Mouse (Mus musculus) gastrocnemius, adult 8-10 months (tissue): ENCODE measurements around the gene Gm20388. TPM values are rescaled to one million over a fixed set of nuclear protein-coding genes. Genes with fewer than 3 reads are reported as not detected.
"Not testable (repeated sequence)": the region's sequence is repeated elsewhere in the genome, so short reads cannot be mapped to it uniquely, and the experiment has no call there.

ENCODE experiments used
- DNase-seq, 2 experiments: peaks; one replicate each; pipeline ENCODE4 v3.0.0; 2022; ENCODE audit warnings: low spot score in 2 of 2
- total RNA-seq, 4 experiments: library from RNA; stranded (reverse); gene quantifications; 2 replicates each; pipeline ENCODE4 v1.2.4; 2022

The Gm20388 gene
- total RNA-seq, 4 experiments from 2014 or later = 4.4 to 20.0 (median 7.9) TPM; not detected in 1

DNA sequence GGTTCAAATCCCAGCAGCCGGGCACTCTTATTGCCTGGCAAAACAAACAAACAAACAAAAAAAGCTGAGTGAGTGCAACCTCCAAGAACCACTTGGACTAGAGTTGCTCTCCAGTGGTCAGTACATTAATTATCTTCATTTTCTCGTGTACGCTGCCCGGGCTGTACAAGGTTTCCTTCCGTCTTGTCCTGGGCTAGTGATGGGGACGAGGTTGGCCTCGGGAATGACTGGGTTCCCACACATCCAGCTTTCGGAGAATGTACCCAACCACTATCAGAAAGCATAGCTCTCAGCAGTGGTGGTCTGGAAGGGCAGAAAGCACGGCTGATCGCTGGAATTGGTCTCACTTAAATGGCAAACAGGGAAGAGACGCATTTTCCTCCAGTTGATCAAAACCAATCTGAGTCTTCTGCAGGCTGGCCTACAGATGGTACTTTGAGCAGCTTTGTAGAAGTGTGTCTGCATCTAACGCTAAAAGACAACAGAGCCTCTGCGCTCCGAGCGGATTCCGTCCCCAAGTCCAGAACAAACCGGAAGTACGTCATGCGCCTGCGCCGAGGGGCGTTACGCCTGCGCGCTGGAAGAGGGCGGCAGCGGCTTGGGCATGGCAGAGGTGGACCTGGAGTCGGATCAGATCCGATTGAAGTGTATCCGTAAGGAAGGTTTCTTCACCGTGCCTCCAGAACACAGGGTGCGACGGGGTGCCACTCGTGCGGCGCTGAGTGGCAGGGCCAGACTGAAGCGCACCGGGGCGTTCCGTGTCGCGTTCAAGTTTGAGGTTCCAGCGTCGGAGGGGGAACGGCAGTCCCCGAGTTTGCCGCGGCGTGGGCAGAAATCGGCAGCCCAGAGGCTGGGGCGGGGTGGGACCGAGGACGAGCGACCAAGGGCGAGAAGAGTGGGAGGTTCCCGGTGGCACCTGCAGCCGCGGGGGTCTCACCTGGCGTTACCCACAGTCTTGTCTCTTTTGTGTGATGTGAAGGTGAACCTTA, 3313.9 kb downstream of the Gm20388 start, which contains the start of gene Cdk10:
Gene Cdk10 (plus strand): TSS at position 565 of the 989 bp plus-strand sequence.
- DNase-seq = peak; percentile 77 to 83

DNA sequence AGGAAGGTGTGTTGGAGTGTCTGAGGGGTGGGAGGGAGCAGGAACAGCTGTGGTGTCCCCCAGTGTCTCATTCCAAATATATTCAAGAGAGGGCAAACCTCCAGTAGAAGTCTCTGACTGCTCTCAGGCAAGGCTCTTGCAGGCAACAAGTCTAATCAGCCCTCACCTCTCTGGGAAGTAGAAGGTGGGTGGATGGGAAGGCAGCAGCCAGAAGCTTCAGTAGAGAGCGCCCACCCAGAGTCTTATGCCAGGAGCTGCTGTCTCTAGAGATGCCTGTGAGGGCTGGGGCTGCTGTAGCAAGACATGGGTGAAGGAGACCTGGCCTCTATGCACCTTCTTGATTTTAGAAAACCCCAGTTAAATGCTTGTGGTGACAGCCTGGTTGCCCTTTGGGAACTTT, 3317.8 kb downstream of the Gm20388 start:
- no peak for DNase-seq

DNA sequence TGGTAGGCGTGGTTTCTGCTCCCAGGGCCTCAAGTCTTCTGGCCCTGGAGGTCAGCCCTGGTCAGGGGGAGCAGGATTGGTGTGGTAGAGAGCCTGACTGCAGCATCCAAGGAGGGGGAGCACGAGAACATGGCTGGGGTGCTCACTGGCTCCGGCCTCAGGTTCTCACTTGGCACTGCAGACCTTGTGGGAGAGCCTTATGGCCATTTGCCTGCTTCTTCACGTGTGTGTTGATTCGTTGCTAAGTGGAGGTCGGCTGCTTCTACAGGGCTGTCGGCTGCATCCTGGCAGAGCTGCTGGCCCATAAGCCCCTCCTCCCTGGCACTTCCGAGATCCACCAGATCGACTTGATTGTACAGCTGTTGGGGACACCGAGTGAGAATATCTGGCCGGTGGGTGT, 3319.7 kb downstream of the Gm20388 start:
- not testable (repeated sequence) for DNase-seq

DNA sequence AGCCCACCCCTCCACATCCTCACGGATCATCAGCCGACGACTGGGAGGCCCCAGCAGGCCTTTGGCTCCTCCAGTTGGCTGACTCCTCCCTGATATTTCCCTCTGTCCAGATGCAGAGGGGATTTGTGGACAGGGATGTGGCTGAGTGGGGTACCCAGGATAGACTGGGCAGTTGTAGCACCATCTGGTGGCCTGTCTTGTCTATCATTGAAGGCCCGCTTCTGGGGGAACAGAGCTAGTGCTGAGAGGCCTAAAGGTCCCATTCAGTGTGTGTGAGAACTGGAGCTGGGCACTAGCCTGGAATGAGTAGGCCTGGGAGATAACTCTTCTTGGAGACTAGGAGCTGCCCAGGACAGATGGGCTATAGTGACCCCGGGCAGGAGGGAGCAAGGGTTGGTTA, 3321.1 kb downstream of the Gm20388 start:
- no peak for DNase-seq

DNA sequence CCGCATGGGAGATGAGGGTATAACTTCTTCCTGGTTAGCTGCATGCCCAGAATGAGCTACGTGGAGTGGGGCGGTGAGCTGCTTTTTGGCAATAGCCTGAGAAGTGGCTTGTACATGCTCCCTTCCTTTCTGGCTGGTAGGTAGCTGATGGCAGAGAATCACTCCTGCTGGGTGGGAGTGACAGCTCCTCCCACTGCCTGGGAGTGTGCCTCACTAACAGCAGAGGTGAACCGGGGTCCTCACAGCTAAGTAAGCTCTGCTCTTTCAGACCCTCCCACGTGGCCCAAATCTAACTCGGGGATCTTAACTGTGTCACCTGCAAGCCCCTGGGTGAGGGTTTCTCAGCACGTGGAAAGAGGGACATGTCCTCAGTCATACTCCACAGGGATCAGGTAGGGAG, 3321.9 kb downstream of the Gm20388 start:
- DNase-seq = no peak

DNA sequence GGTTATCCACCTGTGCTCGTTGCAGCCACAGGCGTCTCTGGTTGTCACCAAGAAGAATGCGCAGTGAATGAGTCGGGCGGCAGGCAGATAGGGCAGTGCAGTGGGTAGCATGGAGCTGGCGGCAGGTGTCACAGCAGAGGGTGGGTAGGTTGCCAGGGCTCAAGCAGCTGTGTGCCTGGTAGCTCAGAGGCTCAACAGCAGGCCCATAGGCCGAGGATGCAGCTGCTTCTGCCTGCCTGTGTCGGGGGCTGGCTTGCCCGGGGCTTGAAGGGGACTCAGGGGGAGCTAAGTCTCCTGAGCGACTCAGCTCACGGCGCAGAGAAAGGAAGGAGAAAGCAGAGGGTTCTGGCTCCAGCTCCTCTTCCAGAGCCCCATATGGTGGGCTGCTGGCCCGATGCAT, 3322.7 kb downstream of the Gm20388 start:
- DNase-seq = no peak

DNA sequence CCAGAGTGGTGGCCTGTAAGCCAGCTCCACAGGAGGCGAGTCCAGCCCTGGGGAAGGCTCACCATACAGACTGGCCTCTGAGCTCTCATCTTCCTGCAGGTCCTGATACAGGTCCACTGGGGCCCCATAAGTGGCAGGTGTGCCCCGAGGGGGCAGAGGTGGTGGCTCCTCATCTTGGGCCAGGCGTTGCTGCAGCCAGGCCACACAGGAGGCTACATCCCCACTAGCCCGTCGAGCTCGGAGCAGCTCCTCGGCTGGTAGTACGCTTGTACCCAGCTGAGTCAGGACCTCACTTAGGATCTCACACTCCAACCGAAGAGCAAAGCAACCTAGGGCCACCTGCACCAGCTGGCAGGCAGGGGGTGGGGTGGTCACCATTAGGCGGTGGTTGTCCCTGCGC, 3323.1 kb downstream of the Gm20388 start:
- no peak for DNase-seq

DNA sequence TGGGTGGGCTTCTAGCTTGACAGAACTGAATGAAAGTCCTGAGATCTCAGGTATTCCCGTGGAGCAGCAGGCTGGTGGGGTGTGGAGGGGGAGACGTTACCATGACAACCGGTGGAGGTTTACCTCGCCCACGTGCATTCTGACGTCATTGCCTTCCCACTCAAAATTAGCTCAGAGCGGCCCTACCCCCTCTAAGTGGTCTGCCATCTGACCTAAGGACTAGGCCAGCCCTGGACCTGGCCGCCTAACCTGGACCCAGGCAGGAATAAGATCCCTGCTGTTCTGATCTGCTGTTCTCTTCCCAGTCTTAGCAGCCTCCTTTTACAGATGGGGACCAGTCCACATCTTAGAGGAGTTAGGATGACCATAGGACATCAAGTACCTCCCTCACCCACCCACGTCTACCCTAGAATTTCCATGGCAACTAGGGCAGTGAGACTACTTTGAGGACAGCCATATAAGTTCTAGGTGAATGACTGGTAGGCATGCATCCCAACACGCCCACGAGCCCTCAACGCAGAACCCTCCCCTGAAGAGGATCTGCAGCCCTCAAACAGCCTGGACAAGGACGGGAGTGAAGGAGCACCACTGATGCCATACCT, 3324.4 kb downstream of the Gm20388 start:
- no peak for DNase-seq

DNA sequence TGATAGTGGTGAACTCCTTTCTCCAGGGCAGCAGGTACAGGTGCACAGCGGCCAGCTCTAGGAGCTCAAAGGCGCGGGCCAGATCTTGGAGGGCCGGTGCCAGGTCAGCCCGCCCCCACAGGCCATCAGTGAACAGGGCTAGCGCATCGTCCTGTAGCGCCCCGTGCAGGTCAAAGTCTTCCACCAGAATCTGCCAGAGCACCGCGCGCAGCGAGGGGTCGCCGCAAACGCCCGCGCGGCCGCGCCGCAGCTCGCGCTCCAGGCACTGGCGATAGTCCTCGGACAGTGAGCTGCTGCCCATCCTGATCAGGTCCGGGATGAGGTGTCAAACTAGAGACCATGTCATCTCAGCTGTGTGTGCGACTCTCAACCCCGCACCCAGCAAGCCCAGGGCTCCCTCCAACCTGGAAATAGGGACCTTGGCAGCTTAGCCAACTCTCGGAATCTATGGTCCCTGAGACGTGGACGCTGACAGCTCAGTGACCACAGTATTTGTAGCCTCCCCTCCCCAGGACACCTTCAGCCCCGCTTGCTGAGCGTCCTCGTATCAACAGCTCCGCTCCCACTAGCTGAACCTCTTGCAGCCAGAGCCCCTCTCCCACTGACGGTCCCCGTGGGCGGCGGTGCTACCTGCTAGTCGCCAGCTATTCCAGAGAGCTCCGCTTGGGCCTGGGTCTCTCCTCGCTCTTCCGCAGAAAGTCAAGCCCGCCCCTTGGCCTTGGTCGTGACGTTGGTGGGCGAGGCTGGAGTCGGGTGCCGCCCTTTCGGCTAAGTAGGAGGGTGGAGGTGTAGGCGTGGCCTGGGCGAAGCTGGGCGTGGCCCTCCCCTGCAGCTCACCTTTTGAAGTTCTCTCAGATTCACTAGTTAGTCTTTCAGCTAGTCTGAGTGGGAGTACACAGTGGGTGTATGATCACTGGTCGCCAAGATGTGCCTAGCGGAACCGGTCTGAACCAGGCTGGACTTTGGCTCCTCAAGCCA, 3325.2 kb downstream of the Gm20388 start, which contains the start of gene Spata2l:
Gene Spata2l (minus strand): TSS at position 714 of the 978 bp plus-strand sequence.
- DNase-seq = peak; percentile 75 to 79

DNA sequence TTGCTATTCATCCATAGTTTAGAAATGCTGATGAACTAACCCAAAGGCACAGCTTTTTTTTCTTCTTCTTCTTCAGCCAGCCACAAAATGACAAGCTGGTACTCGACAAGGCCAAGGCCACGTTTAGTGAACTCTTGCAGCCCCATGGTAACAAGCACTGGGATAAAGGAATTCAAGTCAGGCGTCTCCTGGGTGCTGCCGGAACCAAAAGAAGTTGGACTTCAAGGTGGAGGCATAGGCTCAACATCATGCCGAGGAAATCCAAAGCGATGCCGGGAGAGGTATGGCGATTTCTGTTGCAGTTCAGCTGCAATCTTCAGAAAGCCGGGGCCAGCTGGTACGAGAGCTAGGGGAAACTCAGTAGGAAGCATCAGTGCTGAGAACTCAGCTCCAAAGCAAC, 3328.8 kb downstream of the Gm20388 start:
- no peak for DNase-seq

DNA sequence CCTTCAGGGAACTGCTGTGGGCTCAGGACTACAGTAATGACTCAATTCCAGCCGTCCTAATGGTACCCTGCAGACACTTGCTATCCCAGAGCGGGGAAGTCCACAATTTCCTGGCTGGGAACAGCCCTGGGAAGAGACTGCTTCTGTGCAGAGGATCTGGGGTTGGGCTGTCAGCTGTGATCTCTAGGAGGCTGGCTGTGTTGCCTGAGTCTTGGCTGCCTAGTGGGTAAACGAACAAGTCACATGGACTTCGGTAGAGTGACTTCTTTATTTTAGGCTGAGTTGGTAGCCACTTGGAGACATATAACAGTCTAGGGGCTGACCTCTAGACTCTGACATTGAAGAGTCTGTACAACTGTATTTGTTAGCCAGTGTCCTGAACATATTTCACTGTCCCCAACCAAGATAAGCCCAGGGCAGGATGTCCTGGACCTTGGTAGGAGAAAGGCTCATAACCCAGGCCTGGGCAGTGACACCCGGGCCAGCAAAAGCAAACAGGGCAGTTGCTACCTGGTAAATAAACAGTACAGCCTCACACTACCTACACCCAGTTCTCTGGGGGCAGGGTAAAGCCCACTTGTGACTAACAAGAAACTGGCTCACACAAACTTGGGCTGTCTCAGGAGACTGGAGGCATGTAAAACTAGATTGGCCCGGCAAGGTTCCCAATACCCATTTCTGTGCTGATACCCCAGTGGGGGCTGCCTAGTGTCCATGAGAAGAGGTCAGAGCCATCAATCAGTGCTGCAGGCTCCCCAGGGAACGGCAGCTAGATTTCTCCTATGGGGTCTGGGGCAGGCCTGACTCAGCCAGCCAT, 3331.7 kb downstream of the Gm20388 start:
- DNase-seq = no peak

DNA sequence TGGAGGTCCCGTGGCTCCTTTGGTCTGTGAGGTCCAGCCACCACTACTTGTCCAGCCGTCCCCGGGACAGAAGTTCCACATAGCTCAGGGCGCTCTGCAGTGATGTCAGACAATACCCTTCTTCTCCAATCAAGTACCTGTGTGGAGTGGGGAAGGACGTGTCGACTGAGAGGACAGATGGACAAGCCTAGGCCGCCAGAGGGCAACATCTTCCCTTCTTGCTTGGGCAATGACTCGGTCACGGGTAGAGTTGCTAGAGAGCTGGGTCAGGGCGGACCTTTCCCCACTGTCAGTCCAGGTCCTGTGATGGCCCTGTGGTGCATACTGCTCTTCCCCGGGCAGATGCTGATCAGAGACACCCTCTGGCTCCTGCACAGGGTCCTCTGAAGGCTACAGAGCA, 3332.4 kb downstream of the Gm20388 start:
- DNase-seq = no peak

DNA sequence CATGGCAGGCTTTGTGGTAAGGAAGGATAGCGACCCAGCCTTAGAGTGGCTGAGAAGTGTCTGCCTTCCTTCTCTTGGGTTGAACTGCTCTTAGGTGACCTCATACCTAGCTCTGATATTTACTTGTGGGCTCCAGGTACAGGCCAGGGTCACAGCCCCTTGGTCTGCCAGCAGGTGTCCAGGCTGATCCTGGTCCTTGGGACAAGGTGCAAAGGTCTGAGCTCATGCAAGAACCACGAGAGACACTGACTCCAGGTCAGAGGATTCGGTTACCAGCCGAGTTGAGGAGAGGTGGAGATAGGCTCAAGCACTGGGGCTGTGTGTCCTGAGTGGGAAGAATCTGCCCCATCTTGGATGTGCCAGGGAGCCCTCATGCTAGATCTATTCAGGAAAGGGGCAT, 3333.7 kb downstream of the Gm20388 start:
- DNase-seq = no peak

DNA sequence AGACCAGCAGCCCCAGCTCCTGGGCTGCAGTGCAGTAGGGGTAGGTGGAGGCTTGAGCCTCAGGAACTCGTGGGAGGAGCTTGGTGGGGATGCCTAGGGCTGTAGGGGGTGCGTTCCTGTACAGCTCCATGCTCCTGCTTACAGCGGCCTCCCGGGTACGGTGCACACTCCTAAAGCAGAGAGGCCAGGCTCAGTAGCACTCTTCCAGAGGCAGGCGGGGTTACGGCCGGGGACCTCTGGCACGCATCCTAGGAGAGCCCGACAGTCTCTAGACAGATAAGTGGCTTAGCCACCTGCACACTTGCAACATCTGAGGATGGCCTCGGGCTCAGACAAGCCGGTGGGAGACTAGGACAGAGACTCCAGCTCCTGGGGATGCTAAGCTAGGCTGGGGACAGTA, 3334.9 kb downstream of the Gm20388 start:
- no peak for DNase-seq

DNA sequence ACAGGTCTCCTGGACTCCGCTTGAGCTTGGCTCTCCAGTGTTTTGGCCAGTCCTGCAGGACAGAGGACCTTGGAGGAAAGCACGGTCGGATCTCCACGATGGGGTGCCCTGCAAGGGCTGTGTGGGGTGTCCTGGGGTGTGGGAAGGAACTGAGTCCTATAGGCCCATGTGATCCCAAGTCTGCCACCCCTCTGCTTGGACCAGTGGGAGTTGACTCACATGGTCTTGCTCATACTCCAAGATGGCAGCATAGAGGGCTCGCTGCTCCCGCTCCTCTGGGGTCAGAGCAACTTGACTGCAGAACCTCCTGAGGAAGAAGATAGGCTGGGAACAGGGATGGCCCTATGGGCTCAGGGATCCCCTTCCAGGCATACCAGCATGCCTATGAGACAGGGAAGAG, 3337.1 kb downstream of the Gm20388 start:
- no peak for DNase-seq

DNA sequence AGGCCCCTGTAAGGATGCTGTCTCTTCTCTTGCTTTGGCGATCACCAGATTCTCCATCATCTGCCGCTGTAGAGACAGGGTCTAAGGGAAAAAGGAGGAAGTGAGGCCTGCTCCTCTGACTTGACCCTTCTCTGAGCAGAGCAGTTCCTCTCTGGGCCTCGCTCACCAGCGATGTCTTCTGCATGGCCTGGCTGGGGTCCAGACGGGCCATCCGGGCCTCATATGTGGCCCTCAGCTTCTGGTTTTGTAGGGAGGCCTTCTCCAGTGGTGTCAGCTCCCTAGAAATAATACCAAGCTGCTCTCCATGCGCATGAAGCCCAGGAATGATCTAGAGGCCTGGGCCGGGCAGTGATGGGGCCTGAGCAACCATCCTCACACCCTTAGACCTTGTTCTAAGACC, 3338.0 kb downstream of the Gm20388 start:
- DNase-seq = no peak

DNA sequence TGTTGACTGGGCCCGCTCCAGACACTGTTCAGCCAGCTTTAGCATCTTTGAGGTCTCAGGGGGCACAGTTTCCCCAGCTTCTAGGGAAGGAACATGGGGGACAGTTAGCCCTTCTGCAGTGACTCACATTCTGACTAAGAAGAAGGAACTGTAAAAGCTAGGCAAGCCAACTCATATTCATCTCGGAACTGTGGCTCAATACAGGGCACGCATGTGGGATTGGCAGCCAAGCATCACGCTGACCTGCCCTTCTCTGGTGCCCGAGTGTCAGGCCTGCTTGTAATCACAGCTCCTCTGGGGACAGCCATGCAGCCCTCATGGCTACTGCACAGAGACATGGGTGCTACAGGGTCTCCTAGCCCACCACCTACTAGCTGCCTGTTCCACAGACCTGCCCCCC, 3340.3 kb downstream of the Gm20388 start:
- no peak for DNase-seq

DNA sequence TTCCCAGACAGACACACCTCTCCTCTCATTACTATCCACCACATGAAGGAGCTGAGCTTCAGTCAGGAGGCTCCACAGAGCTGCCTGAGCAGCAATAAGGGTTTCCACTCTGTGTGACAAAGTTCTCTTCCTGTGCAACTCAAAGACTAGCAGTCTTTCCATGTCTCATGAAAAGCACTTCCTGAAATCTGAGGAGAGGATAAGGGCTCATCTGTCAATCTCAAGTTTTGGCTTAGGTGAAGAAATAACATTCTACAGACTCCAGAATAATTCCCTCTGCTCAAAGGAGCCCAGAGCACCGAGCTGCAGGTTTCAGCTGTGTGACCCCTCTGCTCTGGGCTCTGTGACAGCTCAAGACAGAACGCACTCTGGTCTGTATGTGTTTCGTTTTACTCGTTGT, 3342.3 kb downstream of the Gm20388 start:
- no peak for DNase-seq

DNA sequence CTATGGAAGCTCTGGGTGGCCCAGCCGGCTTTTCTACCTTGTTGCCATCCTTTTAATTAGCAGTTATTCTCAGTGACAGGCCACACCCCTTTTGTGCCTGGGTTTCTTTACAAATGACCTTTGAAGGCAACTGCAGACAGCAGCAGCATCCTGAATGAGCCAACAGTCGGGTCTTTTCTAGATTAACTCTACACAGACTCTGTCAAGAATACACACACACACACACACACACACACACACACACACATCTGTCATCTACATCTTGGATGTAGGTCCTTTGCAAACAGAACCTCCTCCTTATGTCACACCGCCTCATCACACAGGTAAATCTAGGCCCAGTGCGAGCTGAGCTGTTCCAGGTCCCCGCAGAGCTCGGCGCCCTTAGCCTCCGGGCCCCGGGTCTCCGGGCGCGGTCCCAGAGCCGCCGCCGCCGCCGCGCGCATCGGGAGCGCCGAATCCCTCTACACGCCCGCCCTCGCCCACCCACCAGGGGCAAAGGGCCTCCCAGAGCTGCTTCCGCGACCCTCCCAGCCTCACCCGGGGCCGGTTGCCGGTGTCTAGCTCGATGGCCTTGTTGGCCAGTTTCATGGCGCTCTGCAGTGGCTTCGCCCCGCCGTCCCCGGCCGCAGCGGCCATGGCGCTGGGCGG, 3342.9 kb downstream of the Gm20388 start:
- DNase-seq = no peak
